Mouse (Mus musculus): ENCODE data around the gene Twf2.

The Twf2 gene

DNA sequence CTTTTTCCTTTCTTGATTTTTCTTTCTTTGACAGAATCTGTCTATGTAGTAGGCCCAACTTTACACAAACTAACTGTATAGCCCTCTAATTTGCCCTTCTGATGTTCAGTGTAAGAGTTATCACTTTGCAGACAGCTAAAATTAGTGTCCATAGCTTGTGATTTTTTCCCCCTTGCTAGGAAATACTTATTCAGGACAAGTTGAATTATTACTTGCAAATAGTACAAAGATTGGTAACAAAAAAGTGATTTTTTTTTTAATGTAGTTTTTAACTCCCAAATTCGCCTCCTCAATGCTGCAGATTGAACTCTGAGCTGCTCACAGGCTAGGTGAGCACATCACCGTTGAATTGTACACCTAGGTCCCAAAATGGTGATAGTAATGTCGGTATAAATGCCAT lies 22.9 kb upstream of the Twf2 start:
- DNase-seq: no peak

DNA sequence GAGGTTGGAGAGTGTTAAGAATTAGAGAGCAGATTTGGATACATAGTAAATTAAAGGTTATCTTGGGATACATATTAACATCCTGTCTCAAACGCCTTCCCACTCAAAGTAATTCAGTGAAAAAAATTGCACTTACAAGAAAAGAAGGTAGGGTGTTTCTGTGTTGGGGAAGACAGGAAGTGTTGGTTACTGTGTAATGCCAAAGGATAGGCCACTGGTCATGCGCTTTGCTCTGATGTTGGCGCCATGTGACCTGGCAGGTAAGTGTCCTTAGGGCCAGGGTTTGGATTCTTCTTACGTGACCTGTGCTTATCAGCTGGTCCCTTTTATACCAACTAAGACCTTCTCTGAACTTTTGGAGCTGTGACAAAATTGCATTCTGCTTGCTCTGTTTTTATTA lies 20.8 kb upstream of the Twf2 start:
- DNase-seq: no peak

DNA sequence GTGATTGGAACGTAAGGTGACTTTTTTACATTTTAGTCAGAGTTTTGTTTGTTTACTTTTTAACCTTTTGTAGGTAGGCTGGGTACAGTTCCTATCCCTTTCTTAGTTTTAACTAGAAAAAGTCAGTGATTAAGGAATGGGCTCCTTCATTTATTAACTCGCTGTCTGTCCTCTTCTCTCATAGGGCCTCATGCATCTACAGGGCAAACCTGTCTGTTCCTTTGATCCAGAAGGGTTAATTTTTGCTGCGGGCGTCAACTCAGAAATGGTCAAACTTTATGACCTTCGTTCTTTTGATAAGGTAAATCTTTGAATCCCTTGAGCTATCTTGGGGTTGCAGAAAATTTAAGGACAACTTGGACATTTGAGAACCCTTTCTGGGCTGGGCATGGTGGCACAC lies 18.9 kb upstream of the Twf2 start:
- DNase-seq: no peak

DNA sequence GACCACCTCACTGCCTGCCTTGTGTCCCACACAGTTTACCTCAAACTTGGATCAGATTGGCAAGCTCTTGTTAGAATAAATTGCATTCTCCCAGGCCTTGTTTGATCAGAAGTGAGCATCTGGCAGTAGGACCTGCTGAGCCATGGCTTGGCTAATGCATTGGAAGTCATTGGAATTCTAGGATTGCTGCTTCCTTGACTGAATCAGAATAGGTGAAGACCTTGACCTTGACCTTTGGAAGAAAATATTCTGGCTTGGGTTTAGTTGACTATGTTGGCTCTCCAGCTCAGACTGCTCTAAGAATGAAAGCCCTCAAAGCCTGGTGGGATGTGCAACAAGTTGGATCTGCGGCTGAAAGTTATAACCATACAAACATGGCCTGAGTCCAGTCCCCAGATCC lies 11.6 kb upstream of the Twf2 start:
- DNase-seq: no peak

DNA sequence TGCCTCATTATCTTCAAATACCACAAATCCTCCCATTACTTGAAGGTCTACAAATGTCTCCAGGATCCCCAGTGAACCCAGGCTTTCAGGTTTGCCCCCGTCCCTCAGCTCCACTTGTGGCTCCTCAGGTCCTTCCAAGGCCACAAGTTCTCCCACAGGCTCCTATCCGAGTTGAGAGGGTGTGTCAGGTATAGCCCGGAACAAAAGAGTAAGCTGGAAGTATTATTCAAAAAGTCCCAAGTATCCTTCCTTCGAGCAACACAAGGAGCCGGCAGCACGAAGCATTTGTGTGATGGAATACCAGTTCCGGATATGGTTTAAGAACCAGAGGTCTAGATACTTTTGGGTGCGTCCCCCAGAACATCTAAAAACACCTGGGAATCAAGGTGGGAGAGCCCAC lies 10.9 kb upstream of the Twf2 start:
- no peak for DNase-seq

DNA sequence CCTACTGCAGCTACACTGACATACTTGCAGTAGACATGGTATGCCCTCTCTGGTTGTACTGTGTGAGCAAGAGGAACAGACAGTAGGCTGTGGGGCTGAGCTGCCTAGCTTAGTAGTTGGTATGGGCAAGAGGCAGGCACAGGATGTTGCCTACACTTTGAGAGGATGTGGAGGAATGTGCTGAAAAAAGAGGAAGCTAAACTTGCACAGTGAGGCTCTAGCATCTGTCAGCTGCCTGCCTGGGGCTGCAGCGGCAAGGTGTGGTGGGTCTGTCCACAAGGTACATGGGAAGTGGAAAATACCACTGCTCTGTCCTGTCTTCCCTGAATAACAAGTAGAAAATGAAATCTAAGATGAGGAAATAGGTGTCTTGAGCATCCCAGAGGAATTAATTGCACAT lies 9.9 kb upstream of the Twf2 start:
- DNase-seq: peak in 1 of 2 experiments; percentile 22

DNA sequence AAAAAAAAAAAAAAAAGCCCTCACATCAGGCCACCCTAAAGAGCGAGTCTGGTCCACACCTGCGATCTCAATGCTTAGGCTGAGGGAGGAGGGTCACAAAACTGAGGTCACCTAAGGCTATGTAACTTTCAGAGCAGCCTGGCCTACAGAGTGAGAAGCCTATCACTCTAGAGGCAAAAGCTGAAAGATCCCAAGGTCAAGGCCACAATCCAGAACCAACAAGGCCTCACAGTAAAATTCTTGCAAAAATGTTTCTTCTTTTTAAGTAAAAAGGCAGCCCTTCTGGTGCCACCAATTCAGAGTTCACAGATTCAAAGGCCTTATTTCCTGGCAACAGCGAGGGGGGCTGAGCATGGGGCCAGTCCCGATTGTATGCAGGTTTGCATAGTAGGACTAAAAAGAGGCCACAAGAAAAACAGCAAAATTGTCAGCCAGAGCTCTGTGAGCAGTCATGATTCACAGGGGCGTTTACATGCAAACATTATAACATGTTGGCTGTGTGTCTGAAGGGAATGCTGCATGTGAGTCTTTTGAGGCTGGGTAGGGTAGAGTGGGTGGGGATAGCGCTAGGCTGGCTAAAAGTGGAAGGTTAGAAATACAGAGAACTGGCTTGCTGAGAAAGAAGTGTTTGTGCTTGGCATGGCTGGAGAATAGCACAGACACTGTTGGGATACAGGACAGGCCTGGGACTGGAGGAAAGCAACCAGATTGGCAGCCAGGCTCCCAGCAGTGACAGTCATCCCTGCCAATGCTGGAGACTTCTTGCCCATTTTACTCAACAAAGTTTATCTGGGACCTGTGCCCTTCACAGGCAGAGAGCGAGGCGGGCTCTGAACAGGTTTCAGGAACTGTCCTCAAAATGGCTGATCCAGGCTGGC lies 8.7 kb upstream of the Twf2 start:
- DNase-seq: no peak

DNA sequence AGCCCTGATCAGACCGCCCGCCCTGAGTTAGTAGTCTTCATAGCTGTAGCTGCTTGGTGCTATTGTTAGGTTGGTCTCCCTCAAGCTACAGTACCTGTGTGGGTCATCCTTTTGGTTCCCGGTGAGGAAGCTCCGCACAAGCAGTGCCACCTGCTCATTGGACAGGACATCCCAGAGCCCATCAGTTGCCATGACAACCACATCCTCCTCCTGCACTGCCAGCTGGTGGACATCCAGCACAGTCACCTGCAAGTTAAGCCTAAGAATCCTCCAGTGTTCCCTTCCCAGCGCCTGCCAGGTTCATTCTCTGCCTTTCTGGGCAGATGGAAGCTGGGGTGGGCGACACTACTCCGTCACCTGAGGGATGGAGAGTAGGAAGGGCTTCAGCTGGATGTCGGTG lies 7.2 kb upstream of the Twf2 start:
- no peak for DNase-seq

DNA sequence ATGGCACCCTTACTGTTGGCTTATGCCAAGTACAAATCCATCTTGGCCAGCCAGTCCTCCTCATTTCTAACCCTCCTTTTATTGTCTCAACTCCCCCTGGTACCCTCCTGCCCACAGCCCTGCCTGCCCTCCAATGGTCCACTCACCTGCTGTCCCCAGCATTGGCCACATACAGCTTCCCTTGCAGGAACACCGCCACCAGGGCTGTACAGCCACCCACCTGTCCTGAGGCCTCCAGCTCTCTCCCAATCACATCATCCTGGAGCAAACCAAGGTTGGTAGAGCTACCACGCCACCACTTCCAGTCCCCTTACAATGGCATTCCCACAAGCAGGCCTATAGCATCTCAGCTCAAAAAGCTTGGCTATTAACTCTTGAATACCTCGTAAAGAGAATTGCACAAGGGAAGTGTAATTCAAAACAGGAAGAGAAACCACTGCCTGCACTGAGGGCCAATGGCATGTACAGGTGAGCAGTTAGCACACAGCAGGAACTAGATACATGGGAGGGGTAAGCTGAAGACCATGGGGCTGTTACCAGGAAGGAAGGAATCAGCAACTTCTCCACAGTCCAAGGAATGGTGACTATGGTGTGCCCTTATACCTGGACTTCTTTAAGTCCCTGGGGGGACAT lies 5.7 kb upstream of the Twf2 start:
- no peak for DNase-seq

DNA sequence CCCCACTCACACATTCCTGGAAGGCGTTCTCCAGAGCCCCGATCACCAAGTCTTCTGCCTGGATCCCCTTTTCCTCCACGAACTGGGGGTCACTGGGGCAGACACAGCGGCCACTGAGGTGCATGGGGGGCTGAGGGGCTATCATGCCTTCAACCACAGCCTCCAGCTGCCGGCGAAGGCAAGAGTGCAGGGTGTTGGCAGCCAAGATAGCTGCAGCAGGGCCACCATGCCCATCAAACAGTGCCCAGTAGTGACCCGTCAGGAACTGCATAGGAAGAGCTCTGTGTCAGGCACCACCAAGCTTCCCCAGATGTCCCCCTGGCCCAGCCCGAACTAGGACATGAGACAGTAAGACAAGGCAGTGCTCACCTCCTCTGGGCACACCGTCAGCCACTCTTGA lies 5.2 kb upstream of the Twf2 start:
- DNase-seq: no peak

DNA sequence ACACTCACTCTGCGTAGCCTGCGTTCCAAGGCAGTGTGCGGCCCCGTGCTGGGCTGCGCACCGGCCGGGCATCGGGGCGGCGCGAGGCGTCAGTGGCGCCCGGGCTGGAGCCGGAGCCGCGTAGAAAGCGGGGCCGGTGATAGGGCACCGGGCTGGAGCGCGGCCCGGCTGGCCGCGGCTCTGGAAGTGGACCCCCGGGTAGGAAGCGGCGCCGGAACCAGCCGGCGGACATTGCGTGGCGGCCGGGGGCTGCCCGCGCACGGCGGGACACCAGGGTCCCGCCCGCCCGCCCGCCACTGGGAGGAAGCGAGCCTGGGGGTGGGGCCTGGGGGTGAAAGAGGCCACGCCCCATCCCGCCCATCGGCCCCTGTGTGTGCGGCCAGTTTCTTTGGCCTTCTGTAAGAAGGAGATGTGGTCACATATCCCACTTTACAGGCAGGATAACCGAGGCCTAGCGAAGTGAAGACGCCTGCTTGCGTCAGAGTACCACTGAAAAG lies 3.9 kb upstream of the Twf2 start:
- DNase-seq: peak; percentile 38 to 49

DNA sequence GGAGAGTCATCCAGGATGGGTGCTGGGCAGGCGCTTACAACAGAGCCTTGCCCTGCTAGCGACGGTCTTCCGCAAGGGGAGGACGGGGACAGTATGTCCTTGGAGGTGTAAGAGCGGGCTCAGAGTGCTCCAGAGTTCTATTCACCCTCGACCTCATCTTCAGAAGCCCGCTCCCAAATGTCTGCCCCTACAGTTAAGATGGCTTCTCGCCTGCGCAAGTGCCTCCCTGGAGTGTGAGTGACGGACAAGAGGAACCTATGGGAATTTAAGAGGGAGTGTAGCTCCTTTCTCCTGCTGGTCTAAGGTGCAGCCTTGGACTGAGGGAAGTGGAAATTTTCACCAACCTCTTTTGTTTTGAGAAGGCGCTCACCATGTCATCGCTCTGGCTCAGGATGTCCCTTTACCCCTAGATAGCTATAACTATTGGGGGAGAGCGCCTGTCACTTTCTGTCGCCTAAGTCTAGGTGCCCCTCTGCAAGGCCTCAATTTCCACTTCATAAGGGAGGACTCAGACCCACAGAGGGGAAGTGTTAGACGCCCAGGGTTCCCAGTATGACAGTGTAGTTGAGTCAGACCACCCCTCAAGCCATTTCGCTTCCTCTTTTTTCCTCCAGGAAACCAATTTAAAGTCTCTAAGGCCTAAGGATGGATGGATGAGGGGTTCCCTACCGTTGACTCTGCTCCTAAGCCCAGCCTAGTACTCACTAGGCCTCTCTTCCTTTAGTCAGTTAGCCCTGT lies 3.2 kb upstream of the Twf2 start, which contains the start of gene Ppm1m:
Ppm1m (minus strand) TSS at position 212 of the 738 bp plus-strand sequence.
- no peak for DNase-seq

DNA sequence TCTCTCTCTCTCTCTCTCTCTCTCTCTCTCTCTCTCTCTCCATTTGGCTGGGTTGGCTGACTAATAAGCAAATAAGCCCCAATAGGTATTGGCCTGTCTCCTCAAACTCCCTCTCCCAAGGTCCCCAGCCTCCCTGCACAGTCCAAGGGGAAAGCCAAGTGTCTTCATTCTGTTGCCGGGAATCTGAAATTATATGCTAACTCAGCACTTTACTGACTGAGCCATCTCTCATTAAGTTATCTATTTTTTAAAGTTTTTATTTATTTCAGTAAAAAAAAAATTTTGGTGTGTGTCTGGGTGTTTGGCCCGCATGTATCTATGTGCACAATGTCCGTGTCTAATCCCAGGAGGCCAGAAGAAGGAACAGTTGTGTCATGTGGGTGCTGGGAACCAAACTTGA lies 1.0 kb upstream of the Twf2 start:
- DNase-seq: no peak

DNA sequence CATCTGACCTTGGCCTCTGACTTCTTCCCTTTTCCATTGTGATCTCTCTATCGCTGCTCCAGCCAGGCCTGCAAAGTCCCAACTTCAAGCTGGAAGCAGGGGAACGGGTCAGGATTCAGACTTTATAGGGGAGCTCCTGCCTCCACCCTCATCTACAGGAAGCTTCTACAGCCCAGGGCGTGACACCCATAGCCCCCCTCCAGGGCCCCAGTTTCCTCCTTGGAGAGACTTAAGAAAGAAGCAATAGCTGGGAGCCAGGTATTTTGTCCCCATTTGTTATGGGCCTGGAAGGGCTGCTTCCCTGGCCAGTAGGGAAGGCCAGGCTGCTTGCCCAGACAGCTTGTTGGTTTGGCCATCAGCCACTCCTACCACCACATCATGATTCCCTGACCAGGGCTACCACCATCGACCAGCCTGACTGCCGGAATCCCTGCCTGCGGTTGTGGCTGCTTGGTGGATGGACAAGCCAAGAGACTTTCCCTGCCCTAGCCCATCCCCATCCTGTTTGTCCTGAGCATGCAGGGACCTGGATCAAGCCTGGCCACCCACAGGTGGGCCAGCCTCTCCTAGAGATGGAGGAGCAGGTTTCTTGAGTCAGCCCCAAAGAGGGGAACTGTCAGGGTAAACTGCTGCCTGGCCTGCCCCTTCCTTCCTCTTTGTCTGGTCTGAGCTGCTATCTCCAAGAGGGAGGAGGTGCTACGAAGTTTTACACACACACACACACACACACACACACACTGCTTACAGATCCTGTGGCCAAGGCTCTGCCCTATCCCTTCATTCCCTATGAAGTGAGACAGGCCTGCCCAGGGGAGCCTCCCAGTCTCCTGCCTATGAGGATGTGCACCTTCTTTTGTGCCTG lies 1.3 kb downstream of the Twf2 start:
- DNase-seq: no peak

DNA sequence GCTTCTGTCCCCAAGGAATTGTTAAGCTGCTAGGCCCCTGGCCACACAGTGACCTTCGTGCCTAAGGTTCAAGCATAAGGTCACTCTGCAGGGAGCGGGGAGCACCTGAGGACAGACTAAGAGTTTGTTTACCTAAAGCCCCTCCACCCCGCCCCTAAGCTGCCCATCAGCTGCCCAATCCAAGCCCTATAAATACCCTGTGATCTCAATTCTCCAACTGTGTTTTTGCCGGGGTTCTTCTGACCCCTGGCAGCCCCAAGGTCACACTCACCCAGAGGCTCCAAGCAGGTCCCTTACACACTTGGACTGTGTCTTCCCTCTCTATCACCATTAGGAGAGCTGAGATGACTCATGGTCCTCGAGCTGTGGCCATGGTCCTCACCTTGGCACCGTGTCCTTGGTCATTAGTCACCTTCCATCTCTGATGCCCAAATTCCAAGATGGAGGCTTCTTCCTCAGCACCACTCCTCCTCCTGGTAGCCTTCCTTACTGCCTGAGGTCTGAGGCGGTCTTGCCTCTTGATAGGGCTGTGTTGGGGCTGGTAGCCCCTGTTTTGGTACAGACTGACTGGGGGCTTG lies 2.9 kb downstream of the Twf2 start:
- no peak for DNase-seq

DNA sequence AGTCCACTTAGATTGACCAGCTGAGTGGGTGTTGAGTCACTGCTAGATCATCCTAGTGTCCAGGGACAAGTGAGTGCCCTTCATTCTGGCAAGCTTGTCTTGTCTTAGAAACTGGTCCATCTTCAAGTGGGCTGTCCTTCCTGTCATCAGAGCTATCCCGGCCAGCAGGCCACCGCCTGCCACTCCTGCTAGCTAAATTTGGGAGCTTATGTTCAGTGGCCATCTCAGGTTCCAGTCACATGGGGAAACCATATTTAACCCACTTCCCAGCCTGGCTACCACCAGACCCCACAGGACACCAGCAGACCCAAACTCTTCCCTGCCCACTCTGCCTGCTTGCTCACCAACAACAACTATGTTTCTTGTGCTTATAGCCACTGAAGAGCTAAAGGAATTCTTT lies 3.6 kb downstream of the Twf2 start:
- DNase-seq: no peak

DNA sequence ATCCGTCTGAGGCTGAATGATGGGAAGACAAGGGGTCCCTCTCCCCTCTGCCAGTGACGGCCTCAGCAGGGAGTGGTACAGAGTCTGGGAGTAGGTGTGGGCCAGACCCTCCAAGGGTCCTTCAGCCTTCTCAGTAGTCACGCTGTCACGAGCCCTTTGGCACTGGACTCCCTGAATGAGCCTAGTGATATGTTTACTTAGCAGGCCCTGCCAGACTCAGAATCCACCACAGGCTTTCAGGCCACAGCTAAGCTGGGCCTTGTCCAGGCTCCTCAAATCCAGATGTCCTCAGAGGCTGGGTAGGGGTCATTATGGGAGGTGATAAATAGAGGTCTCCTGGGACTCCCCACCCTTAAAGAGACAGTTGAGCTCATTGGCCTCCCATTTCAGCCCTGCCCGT lies 5.3 kb downstream of the Twf2 start:
- DNase-seq: no peak

DNA sequence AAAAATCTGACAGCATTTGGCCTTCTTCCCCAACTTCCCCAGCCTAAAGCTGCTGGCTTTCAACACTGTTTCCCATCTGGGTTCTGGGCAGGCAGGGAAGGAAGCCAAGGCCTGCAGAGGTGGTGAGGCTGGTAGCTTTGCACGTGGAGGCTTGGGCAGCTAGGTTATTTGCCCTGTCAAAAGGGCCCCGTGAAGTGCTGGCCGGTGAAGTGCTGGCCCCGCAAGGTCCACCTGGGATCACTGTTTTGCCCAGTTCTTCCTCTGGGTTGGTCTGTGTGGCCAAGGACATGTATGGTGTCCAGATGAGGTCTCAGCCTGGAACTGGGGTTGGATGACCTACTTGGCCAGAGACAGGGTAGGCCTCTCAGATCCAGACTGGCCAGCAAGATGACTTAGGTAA lies 7.0 kb downstream of the Twf2 start:
- DNase-seq: no peak

DNA sequence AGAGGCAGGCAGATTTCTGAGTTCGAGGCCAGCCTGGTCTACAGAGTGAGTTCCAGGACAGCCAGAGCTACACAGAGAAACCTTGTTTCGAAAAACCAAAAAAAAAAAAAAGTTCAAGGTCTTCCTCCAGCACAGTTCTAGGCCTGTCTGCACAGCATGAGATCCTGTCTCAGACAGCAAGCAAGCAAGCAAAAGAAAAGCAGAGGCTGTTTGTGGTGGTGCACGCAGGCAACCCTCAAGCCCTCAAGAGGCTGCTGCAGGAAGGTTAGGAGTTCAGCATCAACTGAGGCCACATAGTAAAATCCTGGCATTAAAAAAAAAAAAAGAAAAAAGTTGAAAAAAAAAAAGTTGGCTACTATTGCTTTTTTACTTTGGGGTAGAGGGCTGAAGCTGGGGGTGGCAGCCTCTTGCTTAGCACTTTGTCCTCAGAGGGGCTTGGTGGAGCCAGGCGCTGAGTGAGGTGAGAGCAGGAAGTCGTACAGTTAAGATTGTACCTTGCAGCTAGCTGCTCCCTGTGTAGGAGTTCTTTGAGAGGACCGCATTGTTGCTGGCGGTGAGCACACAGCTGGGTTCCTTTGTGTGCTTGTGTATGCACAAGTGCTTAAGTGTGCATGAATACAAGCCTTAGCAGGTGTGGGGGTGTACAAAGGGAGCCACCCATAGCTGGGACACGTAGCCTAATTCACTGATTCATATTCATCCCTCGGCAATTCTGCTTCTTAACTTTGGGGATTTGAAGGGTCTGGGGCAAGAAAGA lies 8.1 kb downstream of the Twf2 start:
- peak; percentile 52 to 67 for DNase-seq

DNA sequence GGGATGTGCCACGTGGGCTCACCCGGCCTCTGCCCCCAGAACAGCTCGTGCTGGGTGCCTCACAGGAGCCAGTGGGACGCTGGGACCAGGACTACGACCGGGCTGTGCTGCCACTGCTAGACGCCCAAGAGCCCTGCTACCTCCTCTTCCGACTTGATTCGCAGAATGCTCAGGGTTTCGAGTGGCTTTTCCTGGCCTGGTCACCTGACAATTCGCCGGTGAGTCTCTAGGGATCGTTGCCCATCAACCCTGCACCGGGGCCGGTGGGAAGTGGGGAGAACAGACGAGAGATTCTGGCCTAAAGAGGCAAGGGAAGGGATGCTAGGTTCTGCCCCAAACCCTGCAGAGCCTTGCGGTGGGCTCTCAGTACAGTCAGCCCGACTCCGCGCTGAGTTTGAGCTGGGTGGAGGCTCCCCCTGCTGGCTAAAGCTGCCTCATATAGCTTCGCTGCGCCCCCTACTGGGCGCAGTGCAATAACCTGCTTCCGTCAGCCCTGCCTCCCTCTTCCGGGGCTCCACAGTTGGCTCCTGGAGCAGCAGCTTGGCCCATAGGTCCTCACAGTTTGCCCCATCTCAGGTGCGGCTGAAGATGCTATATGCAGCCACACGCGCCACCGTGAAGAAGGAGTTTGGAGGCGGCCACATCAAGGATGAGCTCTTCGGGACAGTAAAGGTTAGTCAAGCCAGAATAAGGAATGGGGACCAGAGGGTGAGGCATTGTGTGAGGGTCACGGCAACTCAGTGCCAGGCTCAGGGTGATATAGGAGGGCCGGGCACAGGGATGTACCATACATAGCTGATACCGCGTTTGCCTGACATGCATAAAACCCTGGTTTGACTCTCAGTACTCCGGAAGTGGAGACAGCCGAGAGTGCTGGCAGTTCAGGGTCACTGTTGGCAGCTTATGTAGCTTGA lies 9.0 kb downstream of the Twf2 start:
- DNase-seq: peak; percentile 72 to 74

Data from thymus, adult 18-20 months (tissue).